Mouse (Mus musculus) spleen, adult 2 months (tissue): Measurements from ENCODE around the gene P2rx5.

Experiments used
- CTCF ChIP-seq: fragments of 200-500 bp; IDR thresholded peaks from 2 replicates; pipeline ENCODE4 v1.5.1; 2011; ENCODE audit warnings: mild to moderate bottlenecking, inconsistent platforms; ENCODE audit not compliant: insufficient read depth, insufficient read length, insufficient replicate concordance; ENCODE audit errors: extremely low read depth
- POLR2A ChIP-seq: fragments of 200-500 bp; IDR thresholded peaks from 2 replicates; pipeline ENCODE4 v1.6.1; 2011; ENCODE audit warnings: low read depth, low read length, inconsistent platforms

- no peak for TF ChIP-seq CTCF
- no peak for TF ChIP-seq POLR2A
Measured at GRCm38 (mm10) chr11:73148209-73148608, 12.0 kb upstream of the P2rx5 start.
